Mouse (Mus musculus) E14TG2a.4 (cell line): ENCODE data around the gene Btbd10.

ENCODE experiments used
- H3K27me3 ChIP-seq: 2 replicates; pipeline ENCODE4 v1.6.1; 2014; ENCODE audit warnings: low read length, control low read depth; ENCODE audit not compliant: insufficient read depth
- H3K36me3 ChIP-seq: 2 replicates; pipeline ENCODE4 v1.6.1; 2014; ENCODE audit warnings: low read length, control low read depth; ENCODE audit not compliant: insufficient read depth
- H3K4me1 ChIP-seq: replicated peaks from 2 replicates; pipeline ENCODE4 v1.6.1; 2014; ENCODE audit warnings: low read depth, low read length, control low read depth
- H3K4me3 ChIP-seq: replicated peaks from 2 replicates; pipeline ENCODE4 v1.5.1; 2014; ENCODE audit warnings: mild to moderate bottlenecking, low read length
- H3K9me3 ChIP-seq: 2 replicates; pipeline ENCODE4 v1.6.1; 2014; ENCODE audit warnings: low read length, control low read depth
- CTCF ChIP-seq: conservative IDR thresholded peaks from 2 replicates; pipeline ENCODE4 v1.5.1; 2014; ENCODE audit warnings: low read length
- NANOG ChIP-seq: IDR thresholded peaks from 2 replicates; pipeline ENCODE4 v1.6.1; 2014; ENCODE audit warnings: borderline replicate concordance, low read length, mixed read lengths
- POU5F1 ChIP-seq: IDR thresholded peaks from 2 replicates; pipeline ENCODE4 v1.6.1; 2014; ENCODE audit warnings: low read length, borderline replicate concordance

Gene Btbd10

GRCm38 (mm10) chr7:113372682-113373081 lies 3.5 kb upstream of the Btbd10 start:
- H3K9me3 ChIP-seq: no peaks in the 10 kb centered on the region
- H3K36me3 ChIP-seq: no peaks in the 10 kb centered on the region
- TF ChIP-seq POU5F1: no peak
- no peak for TF ChIP-seq CTCF
- TF ChIP-seq NANOG: no peak
- H3K27me3 ChIP-seq: peaks cover 10% of the 10 kb centered on the region
- H3K4me1 ChIP-seq: peaks cover 18% of the 10 kb centered on the region
- no peak overlapping the region for H3K4me3 ChIP-seq

GRCm38 (mm10) chr7:113369620-113370340 lies 588 bp upstream of the Btbd10 start:
- TF ChIP-seq CTCF (no peak), NANOG (no peak), POU5F1 (no peak)
- peaks cover 19% of the 10 kb centered on the region for H3K4me1 ChIP-seq
- peak overlapping the region; percentile 98 for H3K4me3 ChIP-seq
- peaks cover 7% of the 10 kb centered on the region for H3K27me3 ChIP-seq
- no peaks in the 10 kb centered on the region for H3K9me3 ChIP-seq
- no peaks in the 10 kb centered on the region for H3K36me3 ChIP-seq

- Histone ChIP-seq H3K36me3 (no peaks in the 10 kb centered on the region), H3K4me1 (peaks cover 19% of the 10 kb centered on the region)
- TF ChIP-seq CTCF (no peak), POU5F1 (no peak), NANOG (no peak)
Measured at GRCm38 (mm10) chr7:113367440-113367839, 1.8 kb downstream of the Btbd10 start.

GRCm38 (mm10) chr7:113349089-113349488 lies 20.1 kb downstream of the Btbd10 start:
- TF ChIP-seq POU5F1 (no peak), CTCF (no peak)
- H3K36me3 ChIP-seq: no peaks in the 10 kb centered on the region
- no peaks in the 10 kb centered on the region for H3K4me1 ChIP-seq
- no peak overlapping the region for H3K4me3 ChIP-seq
- no peaks in the 10 kb centered on the region for H3K9me3 ChIP-seq
- H3K27me3 ChIP-seq: no peaks in the 10 kb centered on the region

More at GRCm38 (mm10) chr7:113367440-113367839, 1.8 kb downstream of the Btbd10 start:
- no peaks in the 10 kb centered on the region for H3K27me3 ChIP-seq
- no peaks in the 10 kb centered on the region for H3K9me3 ChIP-seq
- H3K4me3 ChIP-seq: no peak overlapping the region

- Histone ChIP-seq H3K4me1 (no peaks in the 10 kb centered on the region), H3K36me3 (no peaks in the 10 kb centered on the region), H3K9me3 (no peaks in the 10 kb centered on the region), H3K4me3 (no peak overlapping the region), H3K27me3 (no peaks in the 10 kb centered on the region)
- TF ChIP-seq CTCF: no peak
- no peak for TF ChIP-seq NANOG
- no peak for TF ChIP-seq POU5F1
Measured at GRCm38 (mm10) chr7:113347694-113348093, 21.5 kb downstream of the Btbd10 start.

- Histone ChIP-seq H3K36me3 (no peaks in the 10 kb centered on the region), H3K4me1 (no peaks in the 10 kb centered on the region), H3K27me3 (no peaks in the 10 kb centered on the region), H3K9me3 (no peaks in the 10 kb centered on the region), H3K4me3 (no peak overlapping the region)
- TF ChIP-seq POU5F1 (no peak), CTCF (no peak), NANOG (no peak)
Measured at GRCm38 (mm10) chr7:113347271-113347670, 21.9 kb downstream of the Btbd10 start.

- Histone ChIP-seq H3K9me3 (no peaks in the 10 kb centered on the region), H3K36me3 (peaks cover 4% of the 10 kb centered on the region; the same call in 1 of the 2 replicates), H3K4me1 (no peaks in the 10 kb centered on the region), H3K27me3 (no peaks in the 10 kb centered on the region), H3K4me3 (no peak overlapping the region)
- TF ChIP-seq NANOG: no peak
- no peak for TF ChIP-seq CTCF
- no peak for TF ChIP-seq POU5F1
Measured at GRCm38 (mm10) chr7:113335250-113335649, 33.9 kb downstream of the Btbd10 start.

GRCm38 (mm10) chr7:113334036-113334435 lies 35.2 kb downstream of the Btbd10 start:
- Histone ChIP-seq H3K4me1 (no peaks in the 10 kb centered on the region), H3K36me3 (peaks cover 4% of the 10 kb centered on the region; the same call in 1 of the 2 replicates), H3K9me3 (no peaks in the 10 kb centered on the region), H3K4me3 (no peak overlapping the region), H3K27me3 (no peaks in the 10 kb centered on the region)
- TF ChIP-seq POU5F1 (no peak), CTCF (no peak), NANOG (no peak)

GRCm38 (mm10) chr7:113320128-113320527 lies 49.1 kb downstream of the Btbd10 start:
- H3K9me3 ChIP-seq: no peaks in the 10 kb centered on the region
- TF ChIP-seq CTCF (no peak), NANOG (no peak), POU5F1 (no peak)
- peaks cover 17% of the 10 kb centered on the region for H3K36me3 ChIP-seq
- peaks cover 12% of the 10 kb centered on the region for H3K4me1 ChIP-seq
- no peak overlapping the region for H3K4me3 ChIP-seq
- H3K27me3 ChIP-seq: no peaks in the 10 kb centered on the region
